Mouse (Mus musculus): ENCODE measurements at regions not wholly inside any gene's neighbourhood (a gene's known extent, or its start where the extent isn't known, plus 50 kb on each side); places are given as distances from the start of the nearest gene placed in this dataset.

GRCm38 (mm10) chr1:89347341-89347740, 107.3 kb upstream of the Agap1 start:
- peak; percentile 52 for DNase-seq (ENCODE audit: low spot score)
- no peaks in the 10 kb centered on the region for H3K9me3 ChIP-seq

GRCm38 (mm10) chr1:89352936-89353335, 101.7 kb upstream of the Agap1 start:
- Histone ChIP-seq H3K27ac (no peak overlapping the region), H3K27me3 (ENCODE audit: insufficient read depth, poor library complexity, severe bottlenecking) (no peaks in the 10 kb centered on the region), H3K36me3 (no peaks in the 10 kb centered on the region), H3K4me3 (no peak overlapping the region), H3K9me3 (no peaks in the 10 kb centered on the region), H3K4me1 (no peaks in the 10 kb centered on the region)
- no peak for DNase-seq (ENCODE audit: low spot score)
- WGBS, result 55% methylated on average over 4 of the region's 4 CpGs

More at GRCm38 (mm10) chr1:89347341-89347740, 107.3 kb upstream of the Agap1 start:
- 71% methylated on average over 3 of the region's 3 CpGs for WGBS
- Histone ChIP-seq H3K4me1 (no peaks in the 10 kb centered on the region), H3K27me3 (ENCODE audit: insufficient read depth, poor library complexity, severe bottlenecking) (no peaks in the 10 kb centered on the region), H3K27ac (no peak overlapping the region), H3K36me3 (no peaks in the 10 kb centered on the region), H3K4me3 (no peak overlapping the region)

GRCm38 (mm10) chr1:89359257-89359656, 95.3 kb upstream of the Agap1 start:
- Histone ChIP-seq H3K36me3 (no peaks in the 10 kb centered on the region), H3K27ac (no peak overlapping the region), H3K27me3 (ENCODE audit: insufficient read depth, poor library complexity, severe bottlenecking) (no peaks in the 10 kb centered on the region), H3K9me3 (no peaks in the 10 kb centered on the region), H3K4me1 (no peaks in the 10 kb centered on the region), H3K4me3 (no peak overlapping the region)
- DNase-seq (ENCODE audit: low spot score), result no peak
- WGBS, result 52% methylated on average over 3 of the region's 3 CpGs

GRCm38 (mm10) chr1:89364547-89365305, 89.9 kb upstream of the Agap1 start:
- Histone ChIP-seq H3K27me3 (ENCODE audit: insufficient read depth, poor library complexity, severe bottlenecking) (peaks cover 5% of the 10 kb centered on the region; the same call in 1 of the 2 replicates), H3K4me3 (no peak overlapping the region), H3K36me3 (no peaks in the 10 kb centered on the region), H3K9me3 (no peaks in the 10 kb centered on the region), H3K4me1 (peaks cover 11% of the 10 kb centered on the region; the same call in 1 of the 2 replicates), H3K27ac (no peak overlapping the region)
- no peak for DNase-seq (ENCODE audit: low spot score)
- 72% methylated on average over 12 of the region's 12 CpGs for WGBS

- Histone ChIP-seq H3K27me3 (ENCODE audit: insufficient read depth, poor library complexity, severe bottlenecking) (peaks cover 5% of the 10 kb centered on the region; the same call in 1 of the 2 replicates), H3K9me3 (no peaks in the 10 kb centered on the region), H3K36me3 (no peaks in the 10 kb centered on the region), H3K4me1 (peaks cover 11% of the 10 kb centered on the region; the same call in 1 of the 2 replicates), H3K4me3 (no peak overlapping the region), H3K27ac (no peak overlapping the region)
- no peak for DNase-seq (ENCODE audit: low spot score)
- WGBS, result 79% methylated on average over 5 of the region's 5 CpGs
These were observed 87.7 kb upstream of the Agap1 start for GRCm38 (mm10) chr1:89366891-89367290.

- H3K4me1 ChIP-seq, result no peaks in the 10 kb centered on the region
- peaks cover 8% of the 10 kb centered on the region; the same call in 1 of the 2 replicates for H3K27me3 ChIP-seq (ENCODE audit: insufficient read depth, poor library complexity, severe bottlenecking)
- no peak overlapping the region for H3K4me3 ChIP-seq
- no peak overlapping the region for H3K27ac ChIP-seq
- no peaks in the 10 kb centered on the region for H3K9me3 ChIP-seq
- no peaks in the 10 kb centered on the region for H3K36me3 ChIP-seq
- no peak for DNase-seq (ENCODE audit: low spot score)
These were observed 80.8 kb upstream of the Agap1 start for GRCm38 (mm10) chr1:89373806-89374205.

GRCm38 (mm10) chr1:89374271-89374670, 80.3 kb upstream of the Agap1 start:
- H3K27me3 ChIP-seq (ENCODE audit: insufficient read depth, poor library complexity, severe bottlenecking), result 0 out of 2 replicates have a peak, but pooled peaks cover 4% of the 10 kb centered on the region
- H3K27ac ChIP-seq, result no peak overlapping the region
- no peaks in the 10 kb centered on the region for H3K4me1 ChIP-seq
- WGBS, result 93% methylated on average over 2 of the region's 2 CpGs
- H3K4me3 ChIP-seq, result no peak overlapping the region
- H3K9me3 ChIP-seq, result no peaks in the 10 kb centered on the region
- no peak for DNase-seq (ENCODE audit: low spot score)
- H3K36me3 ChIP-seq, result no peaks in the 10 kb centered on the region

- 0 out of 2 replicates have a peak, but pooled peaks cover 23% of the 10 kb centered on the region for H3K27me3 ChIP-seq (ENCODE audit: insufficient read depth, poor library complexity, severe bottlenecking)
- no peaks in the 10 kb centered on the region for H3K4me1 ChIP-seq
- no peak overlapping the region for H3K4me3 ChIP-seq
- H3K36me3 ChIP-seq, result no peaks in the 10 kb centered on the region
- DNase-seq (ENCODE audit: low spot score), result no peak
- no peak overlapping the region for H3K27ac ChIP-seq
- WGBS, result 79% methylated on average over 6 of the region's 6 CpGs
- no peaks in the 10 kb centered on the region for H3K9me3 ChIP-seq
These were observed 72.6 kb upstream of the Agap1 start for GRCm38 (mm10) chr1:89382021-89382420.

GRCm38 (mm10) chr1:89385111-89385510, 69.5 kb upstream of the Agap1 start:
- DNase-seq (ENCODE audit: low spot score), result no peak
- peaks cover under 1% of the 10 kb centered on the region; the same call in 1 of the 2 replicates for H3K4me1 ChIP-seq
- WGBS, result 51% methylated on average over 6 of the region's 6 CpGs
- H3K36me3 ChIP-seq, result no peaks in the 10 kb centered on the region
- H3K4me3 ChIP-seq, result no peak overlapping the region
- no peak overlapping the region for H3K27ac ChIP-seq
- peaks cover 31% of the 10 kb centered on the region; the same call in 1 of the 2 replicates for H3K27me3 ChIP-seq (ENCODE audit: insufficient read depth, poor library complexity, severe bottlenecking)
- H3K9me3 ChIP-seq, result no peaks in the 10 kb centered on the region

GRCm38 (mm10) chr1:89392711-89393110, 61.9 kb upstream of the Agap1 start:
- no peaks in the 10 kb centered on the region for H3K36me3 ChIP-seq
- no peak overlapping the region for H3K4me3 ChIP-seq
- H3K9me3 ChIP-seq, result no peaks in the 10 kb centered on the region
- no peak for DNase-seq (ENCODE audit: low spot score)
- 60% methylated on average over 4 of the region's 4 CpGs for WGBS
- H3K27me3 ChIP-seq (ENCODE audit: insufficient read depth, poor library complexity, severe bottlenecking), result peaks cover 14% of the 10 kb centered on the region; the same call in 1 of the 2 replicates
- H3K4me1 ChIP-seq, result peaks cover 3% of the 10 kb centered on the region; the same call in 1 of the 2 replicates
- H3K27ac ChIP-seq, result no peak overlapping the region

- Histone ChIP-seq H3K27ac (no peak overlapping the region), H3K4me3 (no peak overlapping the region), H3K9me3 (no peaks in the 10 kb centered on the region), H3K4me1 (peaks cover 3% of the 10 kb centered on the region; the same call in 1 of the 2 replicates), H3K27me3 (ENCODE audit: insufficient read depth, poor library complexity, severe bottlenecking) (peaks cover 7% of the 10 kb centered on the region; the same call in 1 of the 2 replicates), H3K36me3 (no peaks in the 10 kb centered on the region)
- WGBS, result 65% methylated on average over 7 of the region's 7 CpGs
- no peak for DNase-seq (ENCODE audit: low spot score)
These were observed 60.1 kb upstream of the Agap1 start for GRCm38 (mm10) chr1:89394471-89394870.

- Histone ChIP-seq H3K27ac (no peak overlapping the region), H3K27me3 (ENCODE audit: insufficient read depth, poor library complexity, severe bottlenecking) (no peaks in the 10 kb centered on the region), H3K4me3 (no peak overlapping the region), H3K36me3 (no peaks in the 10 kb centered on the region), H3K9me3 (no peaks in the 10 kb centered on the region), H3K4me1 (no peaks in the 10 kb centered on the region)
- no peak for DNase-seq (ENCODE audit: low spot score)
- 75% methylated on average over 10 of the region's 10 CpGs for WGBS
These were observed 53.8 kb upstream of the Agap1 start for GRCm38 (mm10) chr1:89400734-89401202.

GRCm38 (mm10) chr1:89402513-89403210, 51.9 kb upstream of the Agap1 start:
- Histone ChIP-seq H3K4me1 (no peaks in the 10 kb centered on the region), H3K4me3 (no peak overlapping the region), H3K36me3 (no peaks in the 10 kb centered on the region), H3K27me3 (ENCODE audit: insufficient read depth, poor library complexity, severe bottlenecking) (no peaks in the 10 kb centered on the region), H3K27ac (no peak overlapping the region), H3K9me3 (no peaks in the 10 kb centered on the region)
- DNase-seq (ENCODE audit: low spot score), result no peak
- 80% methylated on average over 5 of the region's 5 CpGs for whole genome bisulfite sequencing
